Mouse (Mus musculus): ENCODE results near the gene Aig1. TPM values are rescaled to one million over a fixed set of nuclear protein-coding genes. Genes with fewer than 3 reads are reported as not detected.

Aig1 gene
- polyA plus RNA-seq, 1 experiment = 8.5 TPM

- WGBS = 90% methylated on average over 4 of the region's 4 CpGs
- TF ChIP-seq CTCF (IDR thresholded peaks at IDR 0.05; ENCODE audit: control insufficient read depth, insufficient read depth, low read length) (no peak), POLR2A (IDR thresholded peaks at IDR 0.05; ENCODE audit: borderline replicate concordance, control insufficient read depth, low read depth, low read length) (no peak)
- H3K27ac ChIP-seq (ENCODE audit: control insufficient read depth, insufficient read depth, low read depth, low read length, poor library complexity) = no peak overlapping the region
- no peaks in the 10 kb centered on the region for H3K4me1 ChIP-seq (ENCODE audit: control insufficient read depth, insufficient read depth, low read length)
- H3K4me3 ChIP-seq (replicated peaks; ENCODE audit: control insufficient read depth, low read depth, low read length) = no peak overlapping the region
These were observed 163.0 kb downstream of the Aig1 start for GRCm38 (mm10) chr10:13705771-13706170.

DNA sequence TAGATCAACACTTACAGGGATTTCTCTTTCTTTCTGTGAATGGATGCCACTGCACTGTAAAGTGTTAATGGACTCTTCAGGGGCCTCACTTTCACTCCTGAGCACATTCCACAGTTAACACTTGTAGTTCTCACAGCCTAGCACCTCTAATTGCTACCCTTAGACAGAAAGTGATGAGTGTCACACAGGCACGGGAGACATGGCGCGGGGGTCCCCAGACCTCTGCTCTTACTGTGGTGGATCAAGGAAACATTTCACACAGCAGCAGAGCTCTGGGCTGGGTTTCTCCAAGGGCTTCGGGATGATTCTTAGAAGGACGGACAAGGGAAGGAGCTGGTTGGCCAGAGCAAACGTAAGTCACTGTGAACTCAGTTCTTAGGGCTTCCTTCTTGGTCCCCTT, 166.1 kb downstream of the Aig1 start:
- TF ChIP-seq CTCF (IDR thresholded peaks at IDR 0.05; ENCODE audit: control insufficient read depth, insufficient read depth, low read length) (no peak), POLR2A (IDR thresholded peaks at IDR 0.05; ENCODE audit: borderline replicate concordance, control insufficient read depth, low read depth, low read length) (no peak)
- Histone ChIP-seq H3K4me1 (ENCODE audit: control insufficient read depth, insufficient read depth, low read length) (no peaks in the 10 kb centered on the region), H3K27ac (ENCODE audit: control insufficient read depth, insufficient read depth, low read depth, low read length, poor library complexity) (no peak overlapping the region), H3K4me3 (replicated peaks; ENCODE audit: control insufficient read depth, low read depth, low read length) (no peak overlapping the region)
- WGBS = 92% methylated on average over 6 of the region's 6 CpGs

DNA sequence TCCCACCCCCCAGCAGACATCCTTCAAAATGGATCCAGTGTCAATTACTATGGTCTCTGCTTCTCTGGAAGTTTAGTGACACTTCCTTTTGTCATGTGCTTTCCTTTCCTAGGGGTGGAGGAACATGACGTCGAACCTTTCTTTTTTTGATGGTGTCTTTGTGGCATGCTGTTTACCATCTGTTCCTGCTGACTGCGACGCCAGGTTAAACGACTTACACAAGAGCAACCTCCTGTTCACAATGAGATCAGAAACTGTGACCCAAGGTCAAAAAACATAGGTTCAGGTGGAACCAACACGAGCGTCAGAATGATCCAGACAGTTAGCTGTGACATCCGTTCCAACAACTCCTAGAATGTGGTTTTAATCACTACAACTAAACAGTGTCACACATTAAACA, 166.7 kb downstream of the Aig1 start:
- WGBS = 72% methylated on average over 8 of the region's 8 CpGs
- no peaks in the 10 kb centered on the region for H3K4me1 ChIP-seq (ENCODE audit: control insufficient read depth, insufficient read depth, low read length)
- no peak overlapping the region for H3K27ac ChIP-seq (ENCODE audit: control insufficient read depth, insufficient read depth, low read depth, low read length, poor library complexity)

GRCm38 (mm10) chr10:13696326-13696725, 172.5 kb downstream of the Aig1 start:
- H3K27ac ChIP-seq (ENCODE audit: control insufficient read depth, insufficient read depth, low read depth, low read length, poor library complexity) = no peak overlapping the region
- no peaks in the 10 kb centered on the region for H3K4me1 ChIP-seq (ENCODE audit: control insufficient read depth, insufficient read depth, low read length)
- no peak for TF ChIP-seq POLR2A (IDR thresholded peaks at IDR 0.05; ENCODE audit: borderline replicate concordance, control insufficient read depth, low read depth, low read length)
- TF ChIP-seq CTCF (IDR thresholded peaks at IDR 0.05; ENCODE audit: control insufficient read depth, insufficient read depth, low read length) = no peak
- H3K4me3 ChIP-seq (replicated peaks; ENCODE audit: control insufficient read depth, low read depth, low read length) = no peak overlapping the region

More for the DNA sequence above, 166.7 kb downstream of the Aig1 start:
- no peak overlapping the region for H3K4me3 ChIP-seq (replicated peaks; ENCODE audit: control insufficient read depth, low read depth, low read length)
- no peak for TF ChIP-seq CTCF (IDR thresholded peaks at IDR 0.05; ENCODE audit: control insufficient read depth, insufficient read depth, low read length)
- no peak for TF ChIP-seq POLR2A (IDR thresholded peaks at IDR 0.05; ENCODE audit: borderline replicate concordance, control insufficient read depth, low read depth, low read length)

- WGBS = 91% methylated on average over 4 of the region's 4 CpGs
- TF ChIP-seq CTCF (IDR thresholded peaks at IDR 0.05; ENCODE audit: control insufficient read depth, insufficient read depth, low read length) (no peak), POLR2A (IDR thresholded peaks at IDR 0.05; ENCODE audit: borderline replicate concordance, control insufficient read depth, low read depth, low read length) (no peak)
- Histone ChIP-seq H3K4me1 (ENCODE audit: control insufficient read depth, insufficient read depth, low read length) (no peaks in the 10 kb centered on the region), H3K4me3 (replicated peaks; ENCODE audit: control insufficient read depth, low read depth, low read length) (no peak overlapping the region), H3K27ac (ENCODE audit: control insufficient read depth, insufficient read depth, low read depth, low read length, poor library complexity) (no peak overlapping the region)
These were observed 175.5 kb downstream of the Aig1 start for GRCm38 (mm10) chr10:13693276-13693675.

GRCm38 (mm10) chr10:13690773-13691172, 178.0 kb downstream of the Aig1 start:
- no peak overlapping the region for H3K27ac ChIP-seq (ENCODE audit: control insufficient read depth, insufficient read depth, low read depth, low read length, poor library complexity)
- no peak overlapping the region for H3K4me3 ChIP-seq (replicated peaks; ENCODE audit: control insufficient read depth, low read depth, low read length)
- WGBS = 87% methylated on average over 5 of the region's 5 CpGs
- TF ChIP-seq POLR2A (IDR thresholded peaks at IDR 0.05; ENCODE audit: borderline replicate concordance, control insufficient read depth, low read depth, low read length) = no peak
- TF ChIP-seq CTCF (IDR thresholded peaks at IDR 0.05; ENCODE audit: control insufficient read depth, insufficient read depth, low read length) = no peak
- H3K4me1 ChIP-seq (ENCODE audit: control insufficient read depth, insufficient read depth, low read length) = no peaks in the 10 kb centered on the region

- H3K4me3 ChIP-seq (replicated peaks; ENCODE audit: control insufficient read depth, low read depth, low read length) = no peak overlapping the region
- TF ChIP-seq POLR2A (IDR thresholded peaks at IDR 0.05; ENCODE audit: borderline replicate concordance, control insufficient read depth, low read depth, low read length) (no peak), CTCF (IDR thresholded peaks at IDR 0.05; ENCODE audit: control insufficient read depth, insufficient read depth, low read length) (no peak)
- 72% methylated on average over 10 of the region's 10 CpGs for WGBS
- no peak overlapping the region for H3K27ac ChIP-seq (ENCODE audit: control insufficient read depth, insufficient read depth, low read depth, low read length, poor library complexity)
- H3K4me1 ChIP-seq (ENCODE audit: control insufficient read depth, insufficient read depth, low read length) = no peaks in the 10 kb centered on the region
These were observed 178.8 kb downstream of the Aig1 start for GRCm38 (mm10) chr10:13689841-13690590.

GRCm38 (mm10) chr10:13688386-13689120, 180.2 kb downstream of the Aig1 start:
- Histone ChIP-seq H3K4me3 (replicated peaks; ENCODE audit: control insufficient read depth, low read depth, low read length) (no peak overlapping the region), H3K4me1 (ENCODE audit: control insufficient read depth, insufficient read depth, low read length) (no peaks in the 10 kb centered on the region), H3K27ac (ENCODE audit: control insufficient read depth, insufficient read depth, low read depth, low read length, poor library complexity) (no peak overlapping the region)
- TF ChIP-seq CTCF (IDR thresholded peaks at IDR 0.05; ENCODE audit: control insufficient read depth, insufficient read depth, low read length) = no peak
- no peak for TF ChIP-seq POLR2A (IDR thresholded peaks at IDR 0.05; ENCODE audit: borderline replicate concordance, control insufficient read depth, low read depth, low read length)
- 78% methylated on average over 15 of the region's 15 CpGs for WGBS
